Mouse (Mus musculus): Measurements from ENCODE around the gene Cypt1.

Cypt1 gene

GRCm38 (mm10) chrX:16522569-16522968, at the start of gene Cypt1:
TSS of gene Cypt1 (plus strand) at chrX:16522869.
- in situ Hi-C loops (cut with MboI, MseI) = no loop called here

GRCm38 (mm10) chrX:16546806-16547205, 24.1 kb downstream of the Cypt1 start:
- in situ Hi-C loops (cut with MboI, MseI) = no loop called here

GRCm38 (mm10) chrX:16557061-16557460, 34.4 kb downstream of the Cypt1 start:
- in situ Hi-C loops (cut with MboI, MseI) = no loop called here

DNA sequence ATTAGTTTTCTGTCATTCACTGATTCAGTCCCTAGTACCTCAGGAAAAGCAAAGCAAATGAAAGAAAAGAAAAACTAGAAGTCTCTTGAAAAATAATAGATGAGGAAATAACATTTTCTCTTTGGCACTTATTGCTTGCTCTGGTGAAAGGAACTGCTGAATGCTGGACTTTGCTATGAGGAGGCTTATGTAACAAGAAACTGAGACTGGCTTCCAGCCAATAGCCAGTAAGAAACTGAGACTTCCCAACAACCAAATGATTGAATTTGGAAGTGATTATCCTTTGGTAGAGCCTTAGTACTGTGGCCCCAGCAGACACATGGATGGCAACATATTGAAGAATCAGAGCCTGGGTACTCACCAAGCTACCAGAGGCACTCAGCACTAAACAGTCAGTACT, 35.8 kb downstream of the Cypt1 start:
- in situ Hi-C loops (cut with MboI, MseI) = no loop called here

All from T-helper 2 cell (primary cell).